Mouse (Mus musculus) liver, adult (tissue): ENCODE results near the gene Serpinc1.

ENCODE experiments used
- GATA4 ChIP-seq: IDR thresholded peaks from 2 replicates; pipeline ENCODE4 v1.6.1; 2014; ENCODE audit warnings: mild to moderate bottlenecking, low read length; ENCODE audit not compliant: insufficient replicate concordance

Gene Serpinc1

DNA sequence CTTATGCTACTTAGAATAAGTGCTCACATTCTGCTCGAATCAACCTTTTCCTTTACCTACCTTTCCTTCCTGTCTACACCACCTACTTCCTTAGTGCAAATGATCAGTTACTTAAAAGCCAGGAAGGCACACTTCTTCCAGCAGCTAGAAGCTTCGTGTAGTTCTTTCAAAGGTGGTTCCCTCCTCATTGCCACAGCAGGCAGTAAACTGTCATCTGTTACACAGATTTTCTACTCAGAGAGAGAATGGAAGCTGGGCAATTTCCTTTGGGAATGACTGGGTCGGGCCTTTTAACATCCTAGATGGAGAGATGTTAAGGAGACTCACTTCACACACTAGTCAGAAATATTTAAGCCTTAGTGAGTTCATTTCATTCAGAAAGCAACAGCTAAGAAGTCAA, 27.1 kb downstream of the Serpinc1 start:
- TF ChIP-seq GATA4, result no peak

DNA sequence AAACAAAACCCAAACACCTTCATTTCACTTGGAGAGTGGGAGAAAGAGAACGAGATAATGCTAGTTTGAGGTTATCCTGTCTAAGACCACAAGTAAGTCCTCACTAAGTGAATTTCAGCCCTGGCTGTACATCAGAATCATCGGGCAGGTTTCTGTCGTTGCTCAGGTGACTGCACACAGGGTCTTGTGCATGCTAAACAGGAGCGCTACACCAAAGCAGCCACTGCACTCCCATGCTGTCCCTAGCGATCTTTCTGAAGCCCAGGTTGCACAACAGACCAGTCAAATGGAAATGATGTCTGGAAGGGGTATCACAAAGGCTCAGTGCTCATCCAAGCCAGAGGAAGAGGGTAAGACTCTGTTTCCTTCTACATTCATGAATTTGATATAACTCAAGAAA, 28.1 kb downstream of the Serpinc1 start:
- no peak for TF ChIP-seq GATA4

DNA sequence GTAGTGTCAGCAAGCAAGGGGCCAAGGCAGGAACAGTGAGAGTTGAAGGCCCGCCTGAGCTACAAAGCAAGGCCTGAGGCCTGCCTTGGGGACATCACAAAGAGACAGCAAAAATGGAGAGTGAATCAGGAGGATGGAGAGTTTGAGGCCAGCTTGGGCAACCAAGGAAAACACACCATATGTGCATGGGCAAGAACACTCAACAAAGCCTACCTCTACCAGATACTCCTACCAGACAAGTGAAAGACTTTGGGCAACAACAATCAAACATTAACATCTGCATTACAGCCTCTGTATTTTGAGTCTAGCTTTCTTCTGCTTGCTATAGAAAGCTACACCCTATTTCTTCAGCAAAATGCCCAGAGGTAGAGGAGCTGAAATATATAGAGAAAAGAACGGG, 29.7 kb downstream of the Serpinc1 start:
- TF ChIP-seq GATA4, result no peak

DNA sequence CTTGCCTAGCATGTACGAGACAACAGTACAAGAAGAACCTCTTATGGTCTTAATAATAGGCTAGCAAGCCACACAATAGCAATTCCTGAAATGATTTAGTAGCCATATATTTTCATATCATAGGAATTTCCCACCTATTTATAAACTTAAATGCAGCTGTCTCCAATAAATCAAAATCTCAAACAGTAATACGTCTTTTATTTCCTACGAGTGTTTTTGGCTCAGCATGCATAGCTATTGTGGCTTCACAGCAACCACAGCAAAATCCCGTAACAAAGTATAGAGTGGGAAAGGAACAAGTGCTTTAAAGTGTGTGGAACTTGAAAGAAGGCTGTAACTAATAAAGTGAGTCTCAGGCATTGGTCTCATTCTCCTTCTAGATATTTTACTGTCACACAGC, 32.1 kb downstream of the Serpinc1 start:
- TF ChIP-seq GATA4, result no peak

DNA sequence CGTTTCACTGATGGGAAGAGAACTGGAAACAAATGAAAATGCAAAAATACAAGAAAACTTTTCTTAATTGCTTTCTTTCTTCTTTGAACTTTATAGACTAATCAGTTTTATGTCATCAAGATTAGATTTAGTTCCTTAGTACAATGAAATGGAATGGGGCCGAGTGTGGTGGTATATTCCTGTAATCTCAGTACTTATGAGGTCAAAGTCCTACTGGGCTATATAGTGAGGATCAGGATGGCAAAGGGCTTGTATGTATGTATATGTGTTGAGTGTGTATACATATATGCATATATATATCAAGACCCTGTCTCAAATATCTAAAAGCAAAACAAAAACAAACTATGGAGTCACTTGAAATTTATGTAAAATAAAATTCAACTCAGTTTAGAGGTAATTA, 38.0 kb downstream of the Serpinc1 start:
- TF ChIP-seq GATA4, result no peak

DNA sequence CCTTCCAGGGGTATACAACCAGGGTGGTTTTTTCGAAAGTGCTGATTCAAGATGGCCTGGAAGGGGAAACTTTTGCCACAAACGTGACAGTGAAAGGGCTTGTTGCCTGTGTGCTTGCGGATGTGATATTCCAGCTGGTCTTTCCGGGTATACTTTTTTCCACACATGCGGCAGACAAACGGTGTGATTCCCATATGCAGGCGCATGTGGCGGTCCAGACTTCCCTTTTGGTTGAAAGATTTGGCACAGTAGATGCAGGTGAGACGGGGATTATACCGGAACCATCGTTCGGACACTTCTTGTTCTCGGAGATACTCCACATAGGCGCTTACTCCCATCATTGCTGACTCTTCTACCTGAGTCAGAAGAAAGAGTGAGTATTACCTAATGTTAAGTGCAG, 41.7 kb downstream of the Serpinc1 start:
- no peak for TF ChIP-seq GATA4

DNA sequence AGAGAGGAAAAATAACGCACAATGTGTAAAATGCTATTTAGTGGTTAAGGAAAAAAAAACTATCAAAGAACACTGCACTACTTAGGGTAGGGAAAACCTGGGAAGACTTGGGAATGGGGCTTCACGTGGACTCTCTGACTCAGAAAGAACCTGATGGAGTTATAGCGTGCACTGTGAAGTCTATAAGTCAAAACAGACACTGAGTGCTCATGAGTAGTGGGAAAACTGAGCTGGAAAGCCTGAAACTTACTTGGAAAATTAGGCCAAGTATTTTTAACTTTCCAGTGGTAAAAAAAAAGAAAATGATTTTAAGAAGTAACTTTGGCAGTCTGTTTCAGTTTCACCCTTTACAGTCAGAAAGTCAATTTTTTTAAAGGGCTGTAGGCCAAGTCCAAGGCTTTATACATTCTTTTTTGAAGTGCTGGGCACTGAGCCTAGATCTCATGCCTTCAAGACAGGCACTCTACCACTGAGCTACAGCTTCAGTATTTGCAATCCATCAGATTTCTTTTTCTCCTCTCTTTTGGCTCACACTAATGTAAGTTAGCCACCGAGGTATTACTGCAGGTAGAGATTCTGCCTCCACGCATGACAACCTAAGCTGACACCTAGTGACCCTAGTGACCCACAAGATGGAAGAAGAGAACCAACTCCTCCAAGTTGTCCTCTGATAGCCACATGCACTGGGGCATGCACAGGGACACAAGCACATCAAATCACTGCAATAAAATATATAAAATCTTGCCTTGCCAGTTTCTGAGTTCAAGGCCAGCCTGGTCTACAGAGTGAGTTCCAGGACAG, 47.2 kb downstream of the Serpinc1 start:
- no peak for TF ChIP-seq GATA4

DNA sequence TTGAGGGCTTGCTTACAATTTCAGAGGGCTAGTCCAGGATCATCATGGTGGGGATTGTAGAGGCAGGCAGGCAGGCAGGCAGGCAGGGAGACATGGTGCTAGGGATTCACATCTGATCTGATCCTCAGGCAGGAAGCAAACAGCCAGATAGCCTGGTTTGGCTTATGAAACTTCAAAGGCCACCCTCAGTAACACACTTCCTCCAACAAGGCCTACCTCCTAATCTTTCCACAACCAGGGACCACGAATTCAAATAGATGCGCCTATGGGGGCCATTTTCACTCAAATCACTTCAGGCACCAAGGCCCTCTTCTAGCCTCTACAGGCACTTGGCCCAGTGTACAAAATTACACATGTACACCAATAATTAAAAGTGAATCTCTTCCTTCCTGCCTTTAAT, 48.8 kb downstream of the Serpinc1 start:
- TF ChIP-seq GATA4, result no peak

DNA sequence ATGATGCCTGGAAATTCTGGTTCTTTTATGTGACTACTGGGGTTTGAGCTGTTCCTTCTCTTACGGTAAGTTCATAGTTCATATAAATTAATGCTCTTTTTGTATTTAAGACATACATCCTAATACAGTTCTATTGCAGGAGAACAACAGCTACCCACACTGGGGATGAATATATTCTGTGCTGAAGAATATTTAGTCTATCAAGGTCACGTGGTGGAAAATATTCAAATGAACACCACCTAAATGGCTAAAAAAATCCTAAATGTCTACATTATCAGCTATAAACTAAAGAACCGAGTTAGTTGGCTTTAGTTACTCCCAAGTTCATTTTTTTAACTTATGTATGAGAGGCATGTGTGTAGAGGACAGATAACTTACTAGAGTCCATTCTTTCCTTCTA, 51.7 kb downstream of the Serpinc1 start:
- TF ChIP-seq GATA4, result no peak

DNA sequence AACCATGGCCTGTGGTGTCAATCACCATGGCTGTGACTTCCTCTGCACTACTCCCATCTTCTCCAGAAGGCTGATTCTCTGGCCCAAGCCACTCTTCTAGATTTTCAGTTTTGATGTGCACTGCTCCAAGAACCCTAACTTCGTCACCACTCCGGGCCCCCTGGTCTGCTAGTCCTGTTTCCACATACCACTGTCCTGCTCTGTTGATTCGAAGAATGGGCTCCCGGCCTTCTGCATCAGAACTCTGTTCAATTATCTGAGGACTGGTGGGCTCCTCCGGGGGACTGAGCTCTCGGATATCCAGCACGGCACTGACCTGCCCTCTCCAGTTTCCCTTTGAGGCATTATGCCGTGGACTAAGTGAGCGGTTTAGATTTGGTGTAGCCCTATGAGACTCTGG, 53.5 kb downstream of the Serpinc1 start:
- no peak for TF ChIP-seq GATA4

DNA sequence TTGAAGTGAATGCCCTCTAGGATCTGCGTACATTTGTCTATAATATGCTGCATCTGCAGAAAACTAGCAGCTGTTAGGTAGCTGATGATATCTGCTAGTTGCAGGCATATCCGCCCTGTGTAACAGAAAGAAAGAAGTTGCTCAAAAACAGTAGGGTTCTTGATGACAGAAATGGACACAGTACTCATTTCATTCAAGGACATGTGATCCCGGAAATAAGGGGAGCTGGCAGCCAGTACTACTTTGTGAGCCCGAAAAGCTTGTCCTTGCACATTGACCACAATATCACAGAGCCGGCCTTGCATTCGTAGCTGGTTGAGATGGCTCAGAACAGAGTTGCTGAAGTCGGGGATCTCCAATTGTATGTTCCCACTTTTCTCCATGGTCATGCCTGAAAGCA, 54.0 kb downstream of the Serpinc1 start:
- no peak for TF ChIP-seq GATA4

DNA sequence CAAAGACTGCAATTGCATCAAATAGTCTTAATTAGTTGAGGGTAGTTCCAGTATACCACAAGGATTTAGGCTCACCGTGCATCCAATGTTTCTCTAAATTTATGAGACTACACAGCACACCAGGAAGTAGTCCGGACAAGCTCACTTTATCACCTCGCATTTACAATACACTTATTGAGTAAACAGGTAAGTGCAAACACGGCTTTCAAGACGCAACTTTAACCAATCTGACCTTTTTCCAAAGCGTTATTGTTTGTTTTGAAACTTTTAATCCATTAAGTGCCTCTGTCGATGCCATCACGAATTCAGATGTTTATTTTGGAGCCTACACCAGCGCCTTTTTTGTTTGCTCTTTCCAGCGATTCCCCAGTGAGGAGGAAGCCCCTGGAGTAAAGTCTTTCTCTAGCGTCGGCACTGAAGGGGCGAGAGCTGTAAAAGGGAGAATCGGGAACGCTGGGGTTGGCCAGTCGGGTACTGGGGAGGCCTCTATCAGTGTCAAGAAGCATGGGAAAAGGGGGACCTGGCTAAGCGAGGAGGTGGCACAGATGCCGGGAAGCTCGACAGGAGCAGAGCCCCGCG, 55.6 kb downstream of the Serpinc1 start:
- TF ChIP-seq GATA4, result no peak

DNA sequence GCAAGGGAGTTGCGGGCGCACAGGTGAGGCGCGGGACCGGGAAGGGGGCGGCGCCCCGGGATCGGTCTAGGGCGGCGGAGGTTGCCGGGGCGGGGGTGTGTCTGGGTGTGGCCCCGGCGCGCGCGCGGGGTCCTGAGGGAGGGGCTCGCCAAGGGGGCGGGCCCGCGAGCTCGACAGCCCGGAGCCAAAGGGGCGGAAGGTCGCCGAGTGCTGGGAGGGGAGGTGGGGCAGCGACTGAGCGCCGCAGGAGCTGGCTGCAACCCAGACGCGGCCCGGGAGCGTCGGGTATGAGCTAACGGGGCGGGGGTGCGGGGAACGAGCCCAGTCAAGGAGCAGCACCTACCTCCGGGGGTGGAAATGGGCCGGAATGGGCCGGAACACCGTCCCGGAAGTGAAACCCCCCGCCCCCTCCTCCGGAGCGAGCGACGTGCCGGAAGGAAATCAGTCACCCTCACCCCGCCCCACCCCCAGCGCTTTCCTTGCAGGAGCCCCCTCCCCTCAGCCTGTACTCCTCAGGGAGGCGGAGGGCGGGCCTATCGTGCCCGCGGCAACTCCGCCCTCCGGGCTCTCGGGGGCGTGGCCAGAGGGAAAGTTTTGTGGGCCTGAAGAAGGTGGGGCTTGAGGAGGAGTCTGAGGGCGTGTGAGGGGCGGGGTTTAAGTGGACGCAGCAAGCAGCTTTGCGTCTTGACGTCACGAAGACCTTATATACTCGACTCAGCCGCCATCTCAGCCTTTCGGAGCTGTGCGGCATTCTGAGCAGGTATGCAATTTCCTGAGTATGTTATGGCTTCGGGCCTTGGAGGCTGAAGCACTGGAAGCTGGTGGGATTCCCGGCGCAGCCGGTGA, 56.3 kb downstream of the Serpinc1 start, which contains the start of gene Zbtb37:
Gene Zbtb37, minus strand, starts transcription at position 415 of the 846 bp plus-strand sequence.
- TF ChIP-seq GATA4, result peak; percentile 9; the same call in 1 of the 2 replicates

DNA sequence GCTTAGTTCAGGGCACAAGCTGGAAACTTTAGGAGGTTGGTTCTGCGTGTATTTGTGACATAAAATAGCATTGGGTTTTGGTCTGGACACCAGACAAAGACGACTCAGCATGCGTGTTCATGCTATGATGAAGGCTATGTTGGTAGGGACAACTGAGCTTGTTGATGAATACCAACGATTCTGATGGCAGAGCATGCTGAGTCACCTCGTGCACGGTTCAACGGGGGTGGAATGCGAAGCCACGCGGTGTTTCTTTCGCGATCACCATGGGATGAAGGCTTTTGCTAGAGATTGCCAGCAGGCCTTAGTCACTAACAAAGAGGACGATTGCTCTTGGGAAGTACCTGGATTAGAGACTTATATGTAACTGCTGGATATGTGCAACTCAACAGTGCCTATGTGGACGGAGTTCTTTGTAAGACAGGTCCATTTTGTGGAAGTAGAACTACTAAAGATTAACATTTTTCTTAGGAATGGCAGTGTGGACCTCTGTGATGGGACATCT, 56.9 kb downstream of the Serpinc1 start:
- no peak for TF ChIP-seq GATA4

DNA sequence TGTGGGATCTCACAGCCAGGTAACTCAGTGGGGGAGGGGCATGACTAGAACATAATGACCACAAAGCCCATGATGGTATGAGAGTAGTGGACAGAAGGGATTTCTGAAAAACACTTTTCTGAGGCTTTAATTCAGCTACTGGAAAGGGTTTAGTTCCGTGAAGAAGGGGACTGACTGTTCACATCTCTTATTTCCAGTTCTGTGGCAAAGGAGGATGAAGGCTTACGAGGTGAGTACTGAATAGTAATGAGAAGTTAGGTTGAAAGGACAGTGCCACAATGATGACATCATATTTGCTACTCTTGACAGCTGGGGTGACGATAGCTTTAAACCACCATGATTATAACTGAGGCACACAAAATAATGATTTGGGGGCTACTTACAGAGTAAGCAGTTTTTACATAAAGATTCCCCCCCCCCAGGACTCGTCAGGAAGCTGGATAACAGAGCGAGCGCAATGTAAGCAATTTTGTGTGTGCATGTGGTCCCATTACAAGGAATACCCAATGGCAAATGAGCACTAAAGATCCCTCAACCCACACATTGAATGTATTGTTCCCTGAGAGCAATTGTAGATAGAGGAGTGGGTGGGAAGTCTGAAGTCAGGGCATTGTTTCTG, 57.5 kb downstream of the Serpinc1 start:
- no peak for TF ChIP-seq GATA4
